Mouse (Mus musculus) bone marrow, adult 2 months (tissue): ENCODE results near the gene Dpp9.

Experiments used
- CTCF ChIP-seq: fragments of 200-500 bp; IDR thresholded peaks from 2 replicates; pipeline ENCODE4 v1.5.1; 2011; ENCODE audit warnings: low read length, control low read depth; ENCODE audit not compliant: control insufficient read depth, insufficient read depth
- POLR2A ChIP-seq: fragments of 200-500 bp; IDR thresholded peaks from 2 replicates; pipeline ENCODE4 v1.6.1; 2011; ENCODE audit warnings: low read depth, mild to moderate bottlenecking, control low read depth, low read length, borderline replicate concordance; ENCODE audit not compliant: control insufficient read depth

- TF ChIP-seq CTCF (no peak), POLR2A (no peak)
Measured at GRCm38 (mm10) chr17:56214229-56214628, 4.5 kb downstream of the Dpp9 start.
